Mouse (Mus musculus): ENCODE results near the gene Gm9125. TPM values are rescaled to one million over a fixed set of nuclear protein-coding genes. Genes with fewer than 3 reads are reported as not detected.
"Not testable (repeated sequence)": the region's sequence is repeated elsewhere in the genome, so short reads cannot be mapped to it uniquely, and the experiment has no call there.

Gm9125 gene
- 0.06 and 0.24 TPM in 2 replicates for polyA plus RNA-seq (2015; fragmentation: Nextera tagmentation; extraction: Ambion mirVana)

- not testable (repeated sequence) for H3K4me1 ChIP-seq (ENCODE audit: control insufficient read depth, insufficient read depth, low read length); H3K36me3 ChIP-seq (ENCODE audit: control insufficient read depth, insufficient read depth, low read length); H3K27me3 ChIP-seq (replicated peaks; ENCODE audit: control insufficient read depth, insufficient read depth, low read length); H3K4me3 ChIP-seq (ENCODE audit: low read length); H3K4me2 ChIP-seq (ENCODE audit: low read depth, low read length); H3K9ac ChIP-seq (ENCODE audit: low read depth, low read length); ATAC-seq; H3K9me3 ChIP-seq (ENCODE audit: control insufficient read depth, low read length); H3K27ac ChIP-seq (ENCODE audit: low read length)
- 59% methylated on average over 1 of the region's 3 CpGs for WGBS
Observed at GRCm38 (mm10) chr3:94054785-94055184, at the start of gene Gm9125. Gm9125 (minus strand) TSS chr3:94054885.

GRCm38 (mm10) chr3:94072544-94072943 is 17.9 kb upstream of the Gm9125 start, which contains the start of gene Gm10697:
Gm10697 (minus strand) TSS chr3:94072644.
- not testable (repeated sequence) for H3K27me3 ChIP-seq (replicated peaks; ENCODE audit: control insufficient read depth, insufficient read depth, low read length); H3K27ac ChIP-seq (ENCODE audit: low read length); H3K9ac ChIP-seq (ENCODE audit: low read depth, low read length); H3K36me3 ChIP-seq (ENCODE audit: control insufficient read depth, insufficient read depth, low read length); H3K9me3 ChIP-seq (ENCODE audit: control insufficient read depth, low read length); H3K4me3 ChIP-seq (ENCODE audit: low read length); H3K4me2 ChIP-seq (ENCODE audit: low read depth, low read length); ATAC-seq; H3K4me1 ChIP-seq (ENCODE audit: control insufficient read depth, insufficient read depth, low read length)
- WGBS = 80% methylated on average over 1 of the region's 3 CpGs

GRCm38 (mm10) chr3:94049566-94050121 is 5.0 kb downstream of the Gm9125 start:
- not testable (repeated sequence) for H3K4me2 ChIP-seq (ENCODE audit: low read depth, low read length); H3K9me3 ChIP-seq (ENCODE audit: control insufficient read depth, low read length); H3K4me1 ChIP-seq (ENCODE audit: control insufficient read depth, insufficient read depth, low read length); H3K27me3 ChIP-seq (replicated peaks; ENCODE audit: control insufficient read depth, insufficient read depth, low read length); H3K36me3 ChIP-seq (ENCODE audit: control insufficient read depth, insufficient read depth, low read length); H3K9ac ChIP-seq (ENCODE audit: low read depth, low read length); H3K4me3 ChIP-seq (ENCODE audit: low read length); H3K27ac ChIP-seq (ENCODE audit: low read length)
- no CpG with 5 or more reads among the region's 5 CpGs for WGBS
- peak; percentile 98 for ATAC-seq

GRCm38 (mm10) chr3:94038241-94038640 is 16.4 kb downstream of the Gm9125 start:
- H3K9me3 ChIP-seq (ENCODE audit: control insufficient read depth, low read length); H3K4me2 ChIP-seq (ENCODE audit: low read depth, low read length); H3K9ac ChIP-seq (ENCODE audit: low read depth, low read length); H3K27me3 ChIP-seq (replicated peaks; ENCODE audit: control insufficient read depth, insufficient read depth, low read length); H3K4me3 ChIP-seq (ENCODE audit: low read length); H3K4me1 ChIP-seq (ENCODE audit: control insufficient read depth, insufficient read depth, low read length); H3K27ac ChIP-seq (ENCODE audit: low read length); ATAC-seq; H3K36me3 ChIP-seq (ENCODE audit: control insufficient read depth, insufficient read depth, low read length): not testable (repeated sequence)
- WGBS = 76% methylated on average over 1 of the region's 1 CpGs

- H3K4me1 ChIP-seq (ENCODE audit: control insufficient read depth, insufficient read depth, low read length); H3K27me3 ChIP-seq (replicated peaks; ENCODE audit: control insufficient read depth, insufficient read depth, low read length); H3K36me3 ChIP-seq (ENCODE audit: control insufficient read depth, insufficient read depth, low read length); H3K4me3 ChIP-seq (ENCODE audit: low read length); H3K9me3 ChIP-seq (ENCODE audit: control insufficient read depth, low read length); H3K9ac ChIP-seq (ENCODE audit: low read depth, low read length); ATAC-seq; H3K4me2 ChIP-seq (ENCODE audit: low read depth, low read length); H3K27ac ChIP-seq (ENCODE audit: low read length): not testable (repeated sequence)
- WGBS = 89% methylated on average over 16 of the region's 18 CpGs
Observed at GRCm38 (mm10) chr3:94034400-94034799, 20.3 kb downstream of the Gm9125 start.

Other genes starting within 250 kb of the Gm9125 start
- gene Tdpoz3, start 228.9 kb downstream of the Gm9125 start, polyA plus RNA-seq (2015; fragmentation: Nextera tagmentation; extraction: Ambion mirVana) = not detected in 2 replicates
- 0.12 and 0.16 TPM in 2 replicates for gene Gm9117, start 111.3 kb downstream of the Gm9125 start, polyA plus RNA-seq (2015; fragmentation: Nextera tagmentation; extraction: Ambion mirVana)
- not detected in 2 replicates for gene Tdpoz5, start 93.6 kb downstream of the Gm9125 start, polyA plus RNA-seq (2015; fragmentation: Nextera tagmentation; extraction: Ambion mirVana)
- gene Gm10697, start 17.8 kb upstream of the Gm9125 start, polyA plus RNA-seq (2015; fragmentation: Nextera tagmentation; extraction: Ambion mirVana) = not detected in 2 replicates
- not detected in 2 replicates for gene Gm10696, start 123.3 kb upstream of the Gm9125 start, polyA plus RNA-seq (2015; fragmentation: Nextera tagmentation; extraction: Ambion mirVana)
- not detected in 2 replicates for gene Gm5286, start 141.8 kb upstream of the Gm9125 start, polyA plus RNA-seq (2015; fragmentation: Nextera tagmentation; extraction: Ambion mirVana)
- not detected in 2 replicates for gene Gm4778, start 209.2 kb upstream of the Gm9125 start, polyA plus RNA-seq (2015; fragmentation: Nextera tagmentation; extraction: Ambion mirVana)